Mouse (Mus musculus) cerebellum, postnatal 10 days (tissue): ENCODE measurements at regions not wholly inside any gene's neighbourhood (a gene's known extent, or its start where the extent isn't known, plus 50 kb on each side); places are given as distances from the start of the nearest gene placed in this dataset.
A peak's percentile ranks its signal among the peaks of the same experiment; 100 is the strongest.
"Not testable (repeated sequence)": the region's sequence is repeated elsewhere in the genome, so short reads cannot be mapped to it uniquely, and the experiment has no call there.

Experiments used
- DNase-seq, 2 experiments: peaks; one replicate each; pipeline ENCODE4 v3.0.0; 2021; ENCODE audit warnings: mixed read lengths in 2 of 2

GRCm38 (mm10) chr6:70517932-70518331 lies 274.1 kb downstream of the Rpia start:
- DNase-seq, result no peak

GRCm38 (mm10) chr6:70468623-70469479 lies 323.2 kb downstream of the Rpia start:
- DNase-seq, result peak; percentile 9 to 19

GRCm38 (mm10) chr6:70457279-70457678 lies 334.8 kb downstream of the Rpia start:
- no peak for DNase-seq

GRCm38 (mm10) chr6:70434739-70435138 lies 357.3 kb downstream of the Rpia start:
- DNase-seq, result not testable (repeated sequence)

GRCm38 (mm10) chr6:70406290-70406689 lies 385.7 kb downstream of the Rpia start:
- DNase-seq, result not testable (repeated sequence)

GRCm38 (mm10) chr6:70389850-70390249 lies 402.2 kb downstream of the Rpia start:
- not testable (repeated sequence) for DNase-seq

- not testable (repeated sequence) for DNase-seq
Observed at GRCm38 (mm10) chr6:70386396-70386795, 405.6 kb downstream of the Rpia start.

GRCm38 (mm10) chr6:70379339-70379738 lies 412.7 kb downstream of the Rpia start:
- not testable (repeated sequence) for DNase-seq

GRCm38 (mm10) chr6:70371821-70372220 lies 420.2 kb downstream of the Rpia start:
- DNase-seq, result not testable (repeated sequence)

- DNase-seq, result no peak
Observed at GRCm38 (mm10) chr6:70356303-70356702, 435.7 kb downstream of the Rpia start.

- peak in 1 of 2 experiments; percentile 7 for DNase-seq
Observed at GRCm38 (mm10) chr6:70342147-70342546, 449.9 kb downstream of the Rpia start.

GRCm38 (mm10) chr6:70340691-70341090 lies 451.3 kb downstream of the Rpia start:
- not testable (repeated sequence) for DNase-seq

- no peak for DNase-seq
Observed at GRCm38 (mm10) chr6:70315318-70315717, 476.7 kb downstream of the Rpia start.

- not testable (repeated sequence) for DNase-seq
Observed at GRCm38 (mm10) chr6:70314667-70315066, 477.4 kb downstream of the Rpia start.

- DNase-seq, result not testable (repeated sequence)
Observed at GRCm38 (mm10) chr6:70301100-70301499, 490.9 kb downstream of the Rpia start.

GRCm38 (mm10) chr6:70260227-70260626 lies 531.8 kb downstream of the Rpia start:
- not testable (repeated sequence) for DNase-seq

GRCm38 (mm10) chr6:70240167-70240566 lies 551.9 kb downstream of the Rpia start:
- not testable (repeated sequence) for DNase-seq

GRCm38 (mm10) chr6:70227166-70227565 lies 564.9 kb downstream of the Rpia start:
- no peak for DNase-seq

GRCm38 (mm10) chr6:70216632-70217031 lies 575.4 kb downstream of the Rpia start:
- DNase-seq, result not testable (repeated sequence)

- not testable (repeated sequence) for DNase-seq
Observed at GRCm38 (mm10) chr6:70215781-70216180, 576.3 kb downstream of the Rpia start.
